Mouse (Mus musculus) cerebral cortex, adult 2 months (tissue): Measurements from ENCODE around the gene Taok3.

Experiments used
- WGBS: fragments of 180-500 bp; shearing (Covaris S2); methylation state at CpG from one replicate; pipeline ENCODE4 v1.1.7; 2018; 5-methylcytosine and 5-hydroxymethylcytosine counted together

The Taok3 gene

GRCm38 (mm10) chr5:117119777-117120488 lies at the start of gene Taok3:
Gene Taok3, plus strand, starts transcription at chr5:117120129.
- under 1% methylated on average over 68 of the region's 74 CpGs for WGBS

GRCm38 (mm10) chr5:117087718-117088117 lies 32.2 kb upstream of the Taok3 start:
- 3% methylated on average over 13 of the region's 13 CpGs for WGBS

- WGBS, result 66% methylated on average over 3 of the region's 3 CpGs
Measured at GRCm38 (mm10) chr5:117089147-117089546, 30.8 kb upstream of the Taok3 start.

- 31% methylated on average over 6 of the region's 6 CpGs for WGBS
Measured at GRCm38 (mm10) chr5:117089786-117090185, 30.1 kb upstream of the Taok3 start.

- WGBS, result 49% methylated on average over 7 of the region's 7 CpGs
Measured at GRCm38 (mm10) chr5:117094431-117094830, 25.5 kb upstream of the Taok3 start.

GRCm38 (mm10) chr5:117096716-117097115 lies 23.2 kb upstream of the Taok3 start:
- WGBS, result 50% methylated on average over 3 of the region's 3 CpGs

- WGBS, result 80% methylated on average over 5 of the region's 5 CpGs
Measured at GRCm38 (mm10) chr5:117099008-117099407, 20.9 kb upstream of the Taok3 start.

GRCm38 (mm10) chr5:117099742-117100141 lies 20.2 kb upstream of the Taok3 start:
- 80% methylated on average over 11 of the region's 11 CpGs for WGBS

- 91% methylated on average over 20 of the region's 20 CpGs for WGBS
Measured at GRCm38 (mm10) chr5:117103194-117103929, 16.6 kb upstream of the Taok3 start.

GRCm38 (mm10) chr5:117104329-117104728 lies 15.6 kb upstream of the Taok3 start:
- 86% methylated on average over 12 of the region's 12 CpGs for WGBS

GRCm38 (mm10) chr5:117105761-117106160 lies 14.2 kb upstream of the Taok3 start:
- 69% methylated on average over 9 of the region's 9 CpGs for WGBS

GRCm38 (mm10) chr5:117108292-117108691 lies 11.6 kb upstream of the Taok3 start:
- 90% methylated on average over 13 of the region's 13 CpGs for WGBS

GRCm38 (mm10) chr5:117108731-117109130 lies 11.2 kb upstream of the Taok3 start:
- WGBS, result 95% methylated on average over 13 of the region's 13 CpGs

GRCm38 (mm10) chr5:117109522-117109921 lies 10.4 kb upstream of the Taok3 start:
- WGBS, result 89% methylated on average over 8 of the region's 8 CpGs

- 92% methylated on average over 16 of the region's 16 CpGs for WGBS
Measured at GRCm38 (mm10) chr5:117111064-117111773, 8.7 kb upstream of the Taok3 start.

- WGBS, result 97% methylated on average over 7 of the region's 7 CpGs
Measured at GRCm38 (mm10) chr5:117111774-117112112, 8.2 kb upstream of the Taok3 start.

- WGBS, result 82% methylated on average over 7 of the region's 7 CpGs
Measured at GRCm38 (mm10) chr5:117113330-117113729, 6.6 kb upstream of the Taok3 start.

- 6% methylated on average over 16 of the region's 16 CpGs for WGBS
Measured at GRCm38 (mm10) chr5:117114581-117115192, 5.2 kb upstream of the Taok3 start.

- WGBS, result under 1% methylated on average over 40 of the region's 43 CpGs
Measured at GRCm38 (mm10) chr5:117115193-117115767, 4.6 kb upstream of the Taok3 start.

- under 1% methylated on average over 58 of the region's 59 CpGs for WGBS
Measured at GRCm38 (mm10) chr5:117115836-117116366, 4.0 kb upstream of the Taok3 start, which contains the start of gene Suds3. Gene Suds3, minus strand, starts transcription at chr5:117116113.

- 63% methylated on average over 2 of the region's 2 CpGs for WGBS
Measured at GRCm38 (mm10) chr5:117116660-117117059, 3.3 kb upstream of the Taok3 start.
